Mouse (Mus musculus) intestine, embryonic 15.5 days (tissue): ENCODE measurements around the gene Rbbp4. TPM values are rescaled to one million over a fixed set of nuclear protein-coding genes. Genes with fewer than 3 reads are reported as not detected.

Experiments used
- ATAC-seq: fragments of 200-750 bp; cut with Nextera tagmentation; 2 replicates; pipeline ENCODE4 v1.8.0; 2017; ENCODE audit warnings: moderate TSS enrichment, moderate library complexity
- H3K27ac ChIP-seq: fragments of 300-500 bp; sonication (generic); 2 replicates; pipeline ENCODE4 v1.5.1; 2015; ENCODE audit warnings: mild to moderate bottlenecking, inconsistent platforms
- H3K27me3 ChIP-seq: fragments of 300-500 bp; sonication (generic); replicated peaks from 2 replicates; pipeline ENCODE4 v1.6.1; 2015; ENCODE audit warnings: inconsistent platforms
- H3K36me3 ChIP-seq: fragments of 300-500 bp; sonication (generic); 2 replicates; pipeline ENCODE4 v1.6.1; 2015; ENCODE audit warnings: inconsistent platforms
- H3K4me1 ChIP-seq: fragments of 300-500 bp; sonication (generic); replicated peaks from 2 replicates; pipeline ENCODE4 v1.6.1; 2015; ENCODE audit warnings: inconsistent platforms
- H3K4me2 ChIP-seq: fragments of 300-500 bp; sonication (generic); replicated peaks from 2 replicates; pipeline ENCODE4 v1.6.1; 2015; ENCODE audit warnings: mild to moderate bottlenecking, inconsistent platforms
- H3K4me3 ChIP-seq: fragments of 300-500 bp; sonication (generic); replicated peaks from 2 replicates; pipeline ENCODE4 v1.5.1; 2015; ENCODE audit warnings: inconsistent platforms
- H3K9ac ChIP-seq: fragments of 300-500 bp; sonication (generic); 2 replicates; pipeline ENCODE4 v1.6.1; 2015; ENCODE audit warnings: inconsistent platforms
- H3K9me3 ChIP-seq: fragments of 300-500 bp; sonication (generic); 2 replicates; pipeline ENCODE4 v1.6.1; 2016; ENCODE audit warnings: inconsistent platforms
- WGBS: fragments of 180-500 bp; shearing (Covaris S2); methylation state at CpG from one replicate; pipeline ENCODE4 v1.1.7; 2015; 5-methylcytosine and 5-hydroxymethylcytosine counted together
- polyA plus RNA-seq: library from polyadenylated mRNA; unstranded; fragments of >200 nt; fragmentation: Nextera tagmentation; extraction: Ambion mirVana; gene quantifications from 2 replicates; pipeline ENCODE4 v1.2.1, GENCODE M21; 2015

Gene Rbbp4
- polyA plus RNA-seq, 1 experiment from 2014 or later = 386 TPM

GRCm38 (mm10) chr4:129288067-129288466, 47.1 kb downstream of the Rbbp4 start:
- Histone ChIP-seq H3K4me2 (peak overlapping the region; percentile 96; the same call in 1 of the 2 replicates), H3K9ac (peak overlapping the region; percentile 50; the same call in 1 of the 2 replicates), H3K4me3 (no peak overlapping the region), H3K36me3 (no peaks in the 10 kb centered on the region), H3K27me3 (0 out of 2 replicates have a peak, but pooled peaks cover 8% of the 10 kb centered on the region), H3K9me3 (no peaks in the 10 kb centered on the region), H3K4me1 (peaks cover 20% of the 10 kb centered on the region), H3K27ac (no peak overlapping the region)
- WGBS = 41% methylated on average over 3 of the region's 3 CpGs
- no peak; the same call in 1 of the 2 replicates for ATAC-seq

GRCm38 (mm10) chr4:129287472-129287981, 47.6 kb downstream of the Rbbp4 start, which contains the start of gene Sync:
TSS of gene Sync (plus strand) at chr4:129287617.
- 1% methylated on average over 49 of the region's 53 CpGs for WGBS
- Histone ChIP-seq H3K27ac (no peak within 1 kb of the TSS), H3K4me1 (peaks cover 20% of the 10 kb centered on the region)

GRCm38 (mm10) chr4:129286683-129287471, 48.3 kb downstream of the Rbbp4 start:
- H3K36me3 ChIP-seq = no peaks in the 10 kb centered on the region
- H3K4me3 ChIP-seq = peak overlapping the region; percentile 48
- no peaks in the 10 kb centered on the region for H3K9me3 ChIP-seq
- no peak overlapping the region for H3K27ac ChIP-seq
- peaks cover 20% of the 10 kb centered on the region for H3K4me1 ChIP-seq
- peak; percentile 70 for ATAC-seq
- peak overlapping the region; percentile 50 for H3K9ac ChIP-seq
- under 1% methylated on average over 28 of the region's 28 CpGs for WGBS
- peak overlapping the region; percentile 96 for H3K4me2 ChIP-seq
- 0 out of 2 replicates have a peak, but pooled peaks cover 8% of the 10 kb centered on the region for H3K27me3 ChIP-seq

More at GRCm38 (mm10) chr4:129287472-129287981, 47.6 kb downstream of the Rbbp4 start, which contains the start of gene Sync:
- H3K27me3 ChIP-seq = 0 out of 2 replicates have a peak, but pooled peaks cover 8% of the 10 kb centered on the region
- peak within 1 kb of the TSS; percentile 50 for H3K9ac ChIP-seq
- no peaks in the 10 kb centered on the region for H3K9me3 ChIP-seq
- H3K4me2 ChIP-seq = peak within 1 kb of the TSS; percentile 96
- no peaks in the 10 kb centered on the region for H3K36me3 ChIP-seq
- peak; percentile 65 for ATAC-seq
- peak within 1 kb of the TSS; percentile 48 for H3K4me3 ChIP-seq

GRCm38 (mm10) chr4:129286001-129286682, 49.0 kb downstream of the Rbbp4 start:
- WGBS = 49% methylated on average over 5 of the region's 5 CpGs
- 0 out of 2 replicates have a peak overlapping the region, but pooled peaks have one; percentile 50 for H3K9ac ChIP-seq

GRCm38 (mm10) chr4:129284685-129285084, 50.5 kb downstream of the Rbbp4 start:
- Histone ChIP-seq H3K27me3 (0 out of 2 replicates have a peak, but pooled peaks cover 8% of the 10 kb centered on the region), H3K4me1 (peaks cover 20% of the 10 kb centered on the region), H3K9ac (no peak overlapping the region), H3K4me3 (no peak overlapping the region), H3K9me3 (no peaks in the 10 kb centered on the region), H3K4me2 (no peak overlapping the region), H3K36me3 (no peaks in the 10 kb centered on the region), H3K27ac (no peak overlapping the region)
- WGBS = 78% methylated on average over 2 of the region's 2 CpGs
- no peak for ATAC-seq

More at GRCm38 (mm10) chr4:129286001-129286682, 49.0 kb downstream of the Rbbp4 start:
- H3K36me3 ChIP-seq = no peaks in the 10 kb centered on the region
- ATAC-seq = peak; percentile 27; the same call in 1 of the 2 replicates
- H3K4me2 ChIP-seq = peak overlapping the region; percentile 96
- no peaks in the 10 kb centered on the region for H3K9me3 ChIP-seq
- H3K27me3 ChIP-seq = 0 out of 2 replicates have a peak, but pooled peaks cover 8% of the 10 kb centered on the region
- peak overlapping the region; percentile 48 for H3K4me3 ChIP-seq
- H3K4me1 ChIP-seq = peaks cover 20% of the 10 kb centered on the region
- H3K27ac ChIP-seq = no peak overlapping the region

GRCm38 (mm10) chr4:129283226-129283625, 51.9 kb downstream of the Rbbp4 start:
- Histone ChIP-seq H3K36me3 (no peaks in the 10 kb centered on the region), H3K4me3 (no peak overlapping the region), H3K4me2 (no peak overlapping the region), H3K4me1 (peaks cover 20% of the 10 kb centered on the region), H3K27ac (no peak overlapping the region), H3K9ac (no peak overlapping the region), H3K9me3 (no peaks in the 10 kb centered on the region), H3K27me3 (0 out of 2 replicates have a peak, but pooled peaks cover 8% of the 10 kb centered on the region)
- 83% methylated on average over 5 of the region's 5 CpGs for WGBS
- ATAC-seq = no peak

GRCm38 (mm10) chr4:129282786-129283185, 52.4 kb downstream of the Rbbp4 start:
- Histone ChIP-seq H3K4me2 (no peak overlapping the region), H3K4me1 (peaks cover 19% of the 10 kb centered on the region), H3K9me3 (no peaks in the 10 kb centered on the region), H3K36me3 (no peaks in the 10 kb centered on the region), H3K27me3 (0 out of 2 replicates have a peak, but pooled peaks cover 8% of the 10 kb centered on the region), H3K4me3 (no peak overlapping the region), H3K9ac (no peak overlapping the region), H3K27ac (no peak overlapping the region)
- 81% methylated on average over 5 of the region's 5 CpGs for WGBS
- no peak for ATAC-seq

GRCm38 (mm10) chr4:129276453-129276865, 58.7 kb downstream of the Rbbp4 start:
- WGBS = 2% methylated on average over 18 of the region's 18 CpGs
- H3K36me3 ChIP-seq = no peaks in the 10 kb centered on the region
- H3K4me3 ChIP-seq = no peak overlapping the region
- no peaks in the 10 kb centered on the region for H3K9me3 ChIP-seq
- no peak overlapping the region for H3K4me2 ChIP-seq
- no peaks in the 10 kb centered on the region for H3K27me3 ChIP-seq
- no peak overlapping the region for H3K9ac ChIP-seq
- H3K27ac ChIP-seq = no peak overlapping the region
- ATAC-seq = peak; percentile 65
- peaks cover 13% of the 10 kb centered on the region; the same call in 1 of the 2 replicates for H3K4me1 ChIP-seq

GRCm38 (mm10) chr4:129272756-129273046, 62.5 kb downstream of the Rbbp4 start:
- Histone ChIP-seq H3K9ac (peak overlapping the region; percentile 28; the same call in 1 of the 2 replicates), H3K4me1 (peaks cover 13% of the 10 kb centered on the region; the same call in 1 of the 2 replicates), H3K36me3 (no peaks in the 10 kb centered on the region), H3K9me3 (no peaks in the 10 kb centered on the region), H3K27ac (peak overlapping the region; percentile 79), H3K27me3 (no peaks in the 10 kb centered on the region), H3K4me3 (peak overlapping the region; percentile 24), H3K4me2 (peak overlapping the region; percentile 48)
- ATAC-seq = peak; percentile 72
- WGBS = 29% methylated on average over 5 of the region's 5 CpGs

- Histone ChIP-seq H3K4me2 (peak overlapping the region; percentile 48), H3K9me3 (no peaks in the 10 kb centered on the region), H3K4me3 (peak overlapping the region; percentile 24), H3K4me1 (peaks cover 13% of the 10 kb centered on the region; the same call in 1 of the 2 replicates), H3K27me3 (no peaks in the 10 kb centered on the region), H3K27ac (peak overlapping the region; percentile 79), H3K36me3 (no peaks in the 10 kb centered on the region), H3K9ac (peak overlapping the region; percentile 28; the same call in 1 of the 2 replicates)
- ATAC-seq = peak; percentile 97
- whole genome bisulfite sequencing = 15% methylated on average over 15 of the region's 15 CpGs
These were observed 63.0 kb downstream of the Rbbp4 start for GRCm38 (mm10) chr4:129271991-129272755.

- Histone ChIP-seq H3K4me3 (no peak overlapping the region), H3K9ac (no peak overlapping the region), H3K4me2 (no peak overlapping the region), H3K36me3 (no peaks in the 10 kb centered on the region), H3K27me3 (no peaks in the 10 kb centered on the region), H3K9me3 (no peaks in the 10 kb centered on the region), H3K27ac (no peak overlapping the region), H3K4me1 (peaks cover 6% of the 10 kb centered on the region; the same call in 1 of the 2 replicates)
- no peak for ATAC-seq
- WGBS = 32% methylated on average over 1 of the region's 1 CpGs
These were observed 66.5 kb downstream of the Rbbp4 start for GRCm38 (mm10) chr4:129268698-129269097.
